Mouse (Mus musculus) erythroblast, embryonic 14.5 days (primary cell): ENCODE data around the gene Wwp2.

Experiments used
- GATA1 ChIP-seq: IDR thresholded peaks from 2 replicates; pipeline ENCODE4 v1.6.1; 2012; ENCODE audit warnings: low read length, inconsistent platforms, mixed read lengths
- TAL1 ChIP-seq: IDR thresholded peaks from 3 replicates; pipeline ENCODE4 v1.6.1; 2012; ENCODE audit warnings: low read length, inconsistent platforms, mixed read lengths

- TF ChIP-seq GATA1 (no peak), TAL1 (no peak)
These were observed 11.5 kb downstream of the Wwp2 start for GRCm38 (mm10) chr8:107447713-107448112.
